Mouse (Mus musculus) hindbrain, embryonic 11.5 days (tissue): Measurements from ENCODE around the gene Cmtm5. TPM values are rescaled to one million over a fixed set of nuclear protein-coding genes. Genes with fewer than 3 reads are reported as not detected.
A peak's percentile ranks its signal among the peaks of the same experiment; 100 is the strongest.

Source experiments
- ATAC-seq: fragments of 200-750 bp; cut with Nextera tagmentation; 2 replicates; pipeline ENCODE4 v1.8.0; 2017; ENCODE audit warnings: mild to moderate bottlenecking, moderate TSS enrichment, moderate library complexity; ENCODE audit not compliant: low FRiP score
- DNase-seq: peaks from one replicate; pipeline ENCODE4 v3.0.0-alpha.2; 2015; ENCODE audit warnings: low spot score
- H3K27ac ChIP-seq: fragments of 300-500 bp; sonication (generic); 2 replicates; pipeline ENCODE4 v1.5.1; 2014; ENCODE audit warnings: mild to moderate bottlenecking, low read depth, low read length
- H3K27me3 ChIP-seq: fragments of 300-500 bp; sonication (generic); 2 replicates; pipeline ENCODE4 v1.6.1; 2014; ENCODE audit warnings: mild to moderate bottlenecking, low read length, moderate library complexity, mixed read lengths; ENCODE audit not compliant: control insufficient read depth, insufficient read depth
- H3K36me3 ChIP-seq: fragments of 300-500 bp; sonication (generic); 2 replicates; pipeline ENCODE4 v1.6.1; 2014; ENCODE audit warnings: mild to moderate bottlenecking, low read length, moderate library complexity, mixed read lengths; ENCODE audit not compliant: control insufficient read depth, insufficient read depth
- H3K4me1 ChIP-seq: fragments of 300-500 bp; sonication (generic); replicated peaks from 2 replicates; pipeline ENCODE4 v1.6.1; 2014; ENCODE audit warnings: low read length, mixed read lengths; ENCODE audit not compliant: control insufficient read depth, insufficient read depth
- H3K4me2 ChIP-seq: fragments of 300-500 bp; sonication (generic); replicated peaks from 2 replicates; pipeline ENCODE4 v1.6.1; 2014; ENCODE audit warnings: mild to moderate bottlenecking, low read depth, low read length
- H3K4me3 ChIP-seq: fragments of 300-500 bp; sonication (generic); 2 replicates; pipeline ENCODE4 v1.5.1; 2014; ENCODE audit warnings: low read depth, low read length
- H3K9ac ChIP-seq: fragments of 300-500 bp; sonication (generic); 2 replicates; pipeline ENCODE4 v1.6.1; 2014; ENCODE audit warnings: low read depth, low read length
- H3K9me3 ChIP-seq: fragments of 300-500 bp; sonication (generic); 2 replicates; pipeline ENCODE4 v1.6.1; 2016; ENCODE audit warnings: low read length; ENCODE audit not compliant: control insufficient read depth
- WGBS: fragments of 180-500 bp; shearing (Covaris S2); extraction: QIAGEN DNeasy Blood & Tissue Kit; methylation state at CpG from one replicate; pipeline ENCODE4 v1.1.7; 2014; 5-methylcytosine and 5-hydroxymethylcytosine counted together
- polyA plus RNA-seq: library from polyadenylated mRNA; unstranded; fragments of >200 nt; fragmentation: Nextera tagmentation; extraction: Ambion mirVana; gene quantifications from 2 replicates; pipeline ENCODE4 v1.2.1, GENCODE M21; 2014

The Cmtm5 gene
- polyA plus RNA-seq, 1 experiment from 2014 or later = 1.8 TPM

DNA sequence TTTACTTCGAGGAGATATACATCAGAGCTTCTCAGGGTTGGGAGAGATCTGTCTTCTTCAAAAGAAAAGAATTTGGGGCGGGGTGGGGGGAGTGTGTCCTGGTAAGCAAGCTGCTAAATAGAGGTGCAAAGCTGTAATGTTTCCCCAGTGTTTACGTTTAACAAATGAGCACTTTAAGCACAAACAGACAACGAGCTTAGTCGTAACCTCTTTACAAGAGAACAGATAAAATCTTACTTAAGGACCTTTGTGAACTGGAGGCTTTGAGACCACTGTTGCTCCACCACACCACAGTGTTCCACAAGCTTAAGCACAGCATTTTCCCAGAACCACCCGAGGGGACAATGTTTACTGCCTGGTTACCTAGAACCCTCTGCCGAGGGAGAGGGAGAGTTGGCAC lies 8.8 kb upstream of the Cmtm5 start:
- Histone ChIP-seq H3K4me2 (peak overlapping the region; percentile 93), H3K4me3 (peak overlapping the region; percentile 53), H3K9ac (peak overlapping the region; percentile 86), H3K4me1 (peaks cover 7% of the 10 kb centered on the region), H3K36me3 (no peaks in the 10 kb centered on the region), H3K9me3 (no peaks in the 10 kb centered on the region), H3K27ac (peak overlapping the region; percentile 96), H3K27me3 (no peaks in the 10 kb centered on the region)
- ATAC-seq (no peak), DNase-seq (no peak)
- 21% methylated on average over 7 of the region's 7 CpGs for WGBS

DNA sequence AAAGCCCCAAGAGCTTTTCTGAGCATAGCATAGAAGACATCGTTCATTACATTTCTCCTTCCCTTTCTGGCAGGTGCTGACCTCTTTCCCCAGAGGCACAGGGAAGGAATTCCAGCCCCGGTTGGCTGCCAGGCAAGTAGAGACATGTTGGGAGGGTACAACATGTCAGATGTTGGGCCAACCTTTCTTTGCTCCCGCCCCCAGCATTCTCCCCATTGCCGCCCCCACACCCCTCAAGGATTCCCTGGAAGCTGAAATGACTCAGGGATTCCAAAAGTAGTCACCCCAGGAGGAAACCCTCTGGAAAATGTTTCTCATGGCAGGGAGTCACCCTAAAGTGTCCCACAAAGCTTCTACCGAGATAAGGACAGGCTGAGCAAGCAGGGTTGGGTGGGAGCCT lies 6.3 kb upstream of the Cmtm5 start:
- peaks cover 10% of the 10 kb centered on the region for H3K4me1 ChIP-seq
- ATAC-seq = no peak
- 81% methylated on average over 5 of the region's 5 CpGs for WGBS

DNA sequence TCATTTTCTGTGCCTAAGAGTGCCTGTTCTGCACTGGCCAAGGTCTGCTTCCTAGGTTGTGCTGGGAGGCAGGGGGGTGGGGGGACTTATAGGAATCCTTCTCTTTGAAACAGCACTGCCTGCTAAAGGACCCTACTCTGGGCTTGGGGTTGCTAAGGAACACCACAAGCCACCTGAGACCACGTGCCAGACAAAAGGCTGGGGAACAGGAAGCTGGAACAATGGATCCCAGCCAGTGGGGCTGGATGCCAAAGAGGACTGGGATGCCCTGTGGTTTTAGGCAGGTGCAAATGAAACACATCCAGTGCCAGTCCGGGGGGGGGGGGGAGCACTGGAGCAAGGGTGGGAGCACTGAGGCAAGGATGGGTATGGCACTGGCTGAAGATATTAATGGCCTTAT lies 5.6 kb upstream of the Cmtm5 start:
- H3K4me1 ChIP-seq = peaks cover 9% of the 10 kb centered on the region

More for the DNA sequence above, 6.3 kb upstream of the Cmtm5 start:
- H3K9ac ChIP-seq = no peak overlapping the region
- H3K27me3 ChIP-seq = no peaks in the 10 kb centered on the region
- no peaks in the 10 kb centered on the region for H3K36me3 ChIP-seq
- no peaks in the 10 kb centered on the region for H3K9me3 ChIP-seq
- H3K4me3 ChIP-seq = no peak overlapping the region
- no peak for DNase-seq
- H3K27ac ChIP-seq = no peak overlapping the region
- no peak overlapping the region for H3K4me2 ChIP-seq

DNA sequence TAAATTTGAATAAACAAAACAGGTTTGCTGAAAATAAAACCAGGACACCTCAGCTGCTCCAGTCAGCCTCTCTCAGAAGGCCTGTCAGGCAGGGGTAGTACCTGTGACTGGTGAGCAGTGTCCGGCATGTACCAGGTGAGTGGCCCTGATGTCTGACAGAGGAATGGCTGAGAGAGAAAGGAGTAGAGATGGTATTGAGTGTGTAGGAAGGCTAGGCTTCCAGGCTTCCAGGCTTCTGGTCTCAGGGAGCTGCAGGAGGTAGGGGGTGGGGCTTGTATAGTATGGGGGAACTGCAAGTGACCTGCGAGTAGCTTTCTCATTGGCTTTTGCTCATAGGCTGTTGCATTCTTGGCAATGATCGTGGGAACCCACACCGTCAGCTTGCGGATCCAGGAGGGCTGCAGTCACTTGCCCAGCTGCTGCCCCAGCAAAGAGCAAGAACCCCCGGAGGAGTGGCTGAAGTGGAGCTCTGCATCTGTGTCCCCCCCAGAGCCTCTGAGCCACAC lies 3.4 kb upstream of the Cmtm5 start, which contains the start of gene Il25:
TSS of gene Il25 (plus strand) at position 51 of the 506 bp plus-strand sequence.
- H3K4me3 ChIP-seq = no peak within 1 kb of the TSS
- no peak for DNase-seq
- no peak within 1 kb of the TSS for H3K4me2 ChIP-seq
- WGBS = 28% methylated on average over 6 of the region's 6 CpGs
- no peak within 1 kb of the TSS for H3K27ac ChIP-seq
- no peaks in the 10 kb centered on the region for H3K9me3 ChIP-seq
- peaks cover 5% of the 10 kb centered on the region; the same call in 1 of the 2 replicates for H3K4me1 ChIP-seq
- no peak within 1 kb of the TSS for H3K9ac ChIP-seq
- ATAC-seq = 0 out of 2 replicates have a peak, but pooled peaks have one; percentile 15
- H3K36me3 ChIP-seq = no peaks in the 10 kb centered on the region
- no peaks in the 10 kb centered on the region for H3K27me3 ChIP-seq

More for the DNA sequence above, 5.6 kb upstream of the Cmtm5 start:
- H3K27ac ChIP-seq = no peak overlapping the region
- WGBS = 13% methylated on average over 2 of the region's 2 CpGs
- no peak overlapping the region for H3K4me2 ChIP-seq
- H3K4me3 ChIP-seq = no peak overlapping the region
- no peaks in the 10 kb centered on the region for H3K36me3 ChIP-seq
- no peak for ATAC-seq
- no peaks in the 10 kb centered on the region for H3K9me3 ChIP-seq
- H3K9ac ChIP-seq = no peak overlapping the region
- no peaks in the 10 kb centered on the region for H3K27me3 ChIP-seq
- no peak for DNase-seq

DNA sequence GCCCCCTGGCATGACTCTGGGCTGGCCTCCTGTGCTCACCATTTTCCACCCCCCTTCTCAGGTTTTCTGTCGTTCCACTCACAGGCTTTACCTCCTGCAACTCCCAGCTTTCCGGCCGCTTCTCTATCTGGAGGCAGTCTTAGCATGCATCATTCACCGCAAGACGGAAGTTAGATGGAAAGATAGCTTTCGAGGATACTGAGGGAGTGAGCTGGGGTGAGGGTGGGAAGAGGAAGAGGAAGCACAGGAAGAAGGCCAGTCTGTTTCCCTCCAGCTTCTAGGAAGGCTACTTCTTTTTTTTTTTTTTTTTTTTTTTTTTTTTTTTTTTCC lies 735 bp downstream of the Cmtm5 start:
- no peak overlapping the region for H3K4me2 ChIP-seq

DNA sequence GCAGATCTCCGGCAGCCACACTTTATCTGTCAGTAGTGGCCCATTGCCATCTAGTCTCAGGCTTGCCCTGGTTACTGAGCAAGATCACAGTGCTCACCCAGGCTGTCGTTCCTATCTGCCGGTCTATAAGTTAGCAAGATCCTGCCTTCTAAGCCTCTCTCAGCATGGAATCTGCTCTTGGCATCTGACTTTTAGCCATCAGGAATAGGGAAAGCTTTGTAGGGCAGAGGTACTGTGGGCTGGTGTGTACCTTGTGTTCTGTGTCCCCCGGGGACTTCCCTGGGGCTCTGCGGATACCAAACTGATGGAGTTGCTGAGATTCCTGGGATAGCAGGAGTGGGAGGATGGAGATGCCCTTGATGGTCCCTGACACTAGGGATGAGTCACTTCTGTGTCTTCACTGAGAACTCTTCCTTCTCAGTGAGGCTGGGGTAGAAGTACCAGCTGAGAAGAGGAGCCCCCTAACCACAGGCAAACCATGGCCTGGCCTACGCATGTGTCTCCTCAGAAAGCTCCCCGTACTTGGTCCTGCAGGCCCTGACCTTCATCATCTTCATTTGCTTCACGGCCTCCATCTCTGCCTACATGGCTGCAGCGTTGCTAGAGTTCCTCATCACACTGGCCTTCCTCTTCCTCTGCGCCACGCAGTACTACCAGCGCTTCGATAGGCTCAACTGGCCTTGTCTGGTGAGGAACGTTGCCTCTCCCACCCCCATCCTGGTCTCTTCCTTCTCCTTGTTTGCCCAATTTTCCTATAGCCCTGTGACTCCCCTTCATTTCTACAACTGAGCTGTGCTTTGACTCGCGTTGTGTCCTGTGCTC lies 1.5 kb downstream of the Cmtm5 start:
- Histone ChIP-seq H3K4me1 (peaks cover 5% of the 10 kb centered on the region; the same call in 1 of the 2 replicates), H3K27ac (no peak overlapping the region), H3K27me3 (no peaks in the 10 kb centered on the region), H3K4me2 (no peak overlapping the region), H3K4me3 (no peak overlapping the region), H3K9me3 (no peaks in the 10 kb centered on the region), H3K9ac (no peak overlapping the region), H3K36me3 (no peaks in the 10 kb centered on the region)
- no peak for DNase-seq
- no peak for ATAC-seq
- 95% methylated on average over 16 of the region's 16 CpGs for WGBS

More for the DNA sequence above, 735 bp downstream of the Cmtm5 start:
- WGBS = 72% methylated on average over 6 of the region's 6 CpGs
- H3K9ac ChIP-seq = no peak overlapping the region
- no peak for DNase-seq
- H3K9me3 ChIP-seq = no peaks in the 10 kb centered on the region
- no peaks in the 10 kb centered on the region for H3K36me3 ChIP-seq
- no peak for ATAC-seq
- no peak overlapping the region for H3K27ac ChIP-seq
- no peak overlapping the region for H3K4me3 ChIP-seq
- no peaks in the 10 kb centered on the region for H3K27me3 ChIP-seq
- peaks cover 5% of the 10 kb centered on the region; the same call in 1 of the 2 replicates for H3K4me1 ChIP-seq

DNA sequence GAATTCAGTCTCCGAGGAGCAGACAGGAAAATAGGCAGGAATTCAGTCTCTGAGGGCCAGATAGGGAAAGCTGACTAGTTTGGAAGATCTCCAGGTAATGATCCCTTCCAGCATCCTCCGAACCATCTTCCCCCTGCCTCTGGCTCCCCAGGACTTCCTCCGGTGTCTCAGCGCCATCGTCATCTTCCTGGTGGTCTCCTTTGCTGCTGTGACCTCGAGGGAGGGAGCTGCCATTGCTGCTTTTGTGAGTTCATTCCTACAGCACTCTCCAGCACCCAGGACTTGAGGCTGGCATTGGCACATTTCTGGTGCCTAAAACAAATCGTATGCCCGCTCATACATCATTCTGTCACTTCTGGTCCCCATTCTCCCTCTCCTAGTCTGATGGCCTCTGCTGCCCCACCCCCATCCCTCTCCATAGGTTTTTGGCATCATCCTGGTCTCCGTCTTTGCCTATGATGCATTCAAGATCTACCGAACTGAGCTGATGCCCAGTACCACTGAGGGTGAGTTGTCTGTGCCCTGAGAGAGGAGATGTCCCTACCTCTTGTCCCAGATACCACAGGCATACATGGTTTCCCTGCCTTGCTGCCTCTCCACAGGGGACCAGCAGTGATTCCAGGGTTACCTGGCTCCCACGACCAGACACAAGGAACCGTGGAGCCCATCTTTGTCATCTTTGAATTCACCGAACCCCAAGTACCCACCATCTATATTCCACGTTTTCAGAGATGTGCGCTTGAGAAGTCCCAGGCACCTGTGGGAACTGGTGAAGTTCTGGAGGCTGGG lies 2.6 kb downstream of the Cmtm5 start:
- peaks cover 3% of the 10 kb centered on the region; the same call in 1 of the 2 replicates for H3K4me1 ChIP-seq
- no peak for DNase-seq
- no peaks in the 10 kb centered on the region for H3K9me3 ChIP-seq
- H3K9ac ChIP-seq = no peak overlapping the region
- WGBS = 77% methylated on average over 15 of the region's 15 CpGs
- no peaks in the 10 kb centered on the region for H3K36me3 ChIP-seq
- no peak overlapping the region for H3K27ac ChIP-seq
- H3K4me2 ChIP-seq = no peak overlapping the region
- no peaks in the 10 kb centered on the region for H3K27me3 ChIP-seq
- no peak for ATAC-seq
- H3K4me3 ChIP-seq = no peak overlapping the region

DNA sequence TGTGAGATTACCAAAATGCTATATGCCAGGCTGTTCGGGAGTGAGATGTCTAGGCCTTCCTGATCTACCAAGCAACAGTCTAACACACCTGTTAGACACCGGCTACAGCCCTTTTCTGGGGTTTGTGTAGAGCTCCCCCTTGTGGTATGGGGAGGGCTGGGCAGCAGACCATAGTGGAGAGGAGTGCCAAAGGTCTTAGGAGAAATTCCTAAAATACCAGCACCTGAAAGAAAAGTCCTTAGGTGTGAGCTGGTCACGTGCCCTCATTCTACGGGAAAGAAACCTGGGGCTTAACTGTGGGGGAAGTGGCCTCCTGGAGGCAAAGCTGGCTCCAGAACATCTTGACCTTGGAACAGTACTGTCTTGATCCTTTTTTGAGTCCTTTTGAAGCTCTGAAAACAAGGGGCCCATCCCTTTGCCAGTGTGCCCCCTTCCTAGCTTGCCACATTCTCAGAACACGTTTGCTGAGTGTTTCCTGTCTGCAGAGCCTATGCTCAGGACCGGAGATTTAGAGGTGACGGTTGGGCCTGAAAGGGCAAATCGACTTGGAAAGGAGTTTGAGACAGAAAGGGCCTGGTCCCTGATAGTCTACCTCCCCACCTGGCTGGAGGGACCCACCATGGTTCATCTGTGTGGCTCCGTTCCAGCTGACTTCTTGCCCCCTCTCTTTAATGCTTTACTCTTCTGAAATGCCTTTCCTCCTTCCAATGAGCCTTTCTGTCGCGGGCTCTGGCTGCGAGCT lies 3.5 kb downstream of the Cmtm5 start:
- Histone ChIP-seq H3K4me1 (peaks cover 3% of the 10 kb centered on the region; the same call in 1 of the 2 replicates), H3K9me3 (no peaks in the 10 kb centered on the region), H3K4me3 (no peak overlapping the region), H3K9ac (no peak overlapping the region), H3K27me3 (no peaks in the 10 kb centered on the region), H3K4me2 (no peak overlapping the region), H3K36me3 (no peaks in the 10 kb centered on the region), H3K27ac (no peak overlapping the region)
- ATAC-seq (no peak), DNase-seq (peak; percentile 75)
- WGBS = 52% methylated on average over 12 of the region's 12 CpGs
